Mouse (Mus musculus): ENCODE measurements around the gene Klhdc7a.
"Not testable (repeated sequence)": the region's sequence is repeated elsewhere in the genome, so short reads cannot be mapped to it uniquely, and the experiment has no call there.

Klhdc7a gene

GRCm38 (mm10) chr4:139967922-139968321 lies at the start of gene Klhdc7a:
Klhdc7a (minus strand) TSS chr4:139968026.
- DNase-seq (ENCODE audit: low read depth), result no peak

GRCm38 (mm10) chr4:140015916-140016315 lies 48.1 kb upstream of the Klhdc7a start:
- no peak for DNase-seq (ENCODE audit: low read depth)

- DNase-seq (ENCODE audit: low read depth), result no peak
Observed at GRCm38 (mm10) chr4:140010728-140011470, 43.1 kb upstream of the Klhdc7a start.

- DNase-seq (ENCODE audit: low read depth), result no peak
Observed at GRCm38 (mm10) chr4:140004932-140005331, 37.1 kb upstream of the Klhdc7a start.

GRCm38 (mm10) chr4:140004170-140004569 lies 36.3 kb upstream of the Klhdc7a start:
- DNase-seq (ENCODE audit: low read depth), result no peak

GRCm38 (mm10) chr4:140002069-140002468 lies 34.2 kb upstream of the Klhdc7a start:
- DNase-seq (ENCODE audit: low read depth), result no peak

GRCm38 (mm10) chr4:140000911-140001310 lies 33.1 kb upstream of the Klhdc7a start:
- no peak for DNase-seq (ENCODE audit: low read depth)

- DNase-seq (ENCODE audit: low read depth), result no peak
Observed at GRCm38 (mm10) chr4:139999033-139999432, 31.2 kb upstream of the Klhdc7a start.

- DNase-seq (ENCODE audit: low read depth), result no peak
Observed at GRCm38 (mm10) chr4:139995659-139996058, 27.8 kb upstream of the Klhdc7a start.

- no peak for DNase-seq (ENCODE audit: low read depth)
Observed at GRCm38 (mm10) chr4:139993111-139993755, 25.4 kb upstream of the Klhdc7a start.

GRCm38 (mm10) chr4:139986913-139987312 lies 19.1 kb upstream of the Klhdc7a start:
- no peak for DNase-seq (ENCODE audit: low read depth)

GRCm38 (mm10) chr4:139978716-139979115 lies 10.9 kb upstream of the Klhdc7a start:
- DNase-seq (ENCODE audit: low read depth), result no peak

- no peak for DNase-seq (ENCODE audit: low read depth)
Observed at GRCm38 (mm10) chr4:139977308-139977781, 9.5 kb upstream of the Klhdc7a start.

- DNase-seq (ENCODE audit: low read depth), result no peak
Observed at GRCm38 (mm10) chr4:139974506-139974905, 6.7 kb upstream of the Klhdc7a start.

- no peak for DNase-seq (ENCODE audit: low read depth)
Observed at GRCm38 (mm10) chr4:139967475-139967891, 343 bp downstream of the Klhdc7a start.

GRCm38 (mm10) chr4:139966981-139967380 lies 845 bp downstream of the Klhdc7a start:
- DNase-seq (ENCODE audit: low read depth), result no peak

- DNase-seq (ENCODE audit: low read depth), result no peak
Observed at GRCm38 (mm10) chr4:139965596-139966185, 2.1 kb downstream of the Klhdc7a start.

GRCm38 (mm10) chr4:139964406-139964805 lies 3.4 kb downstream of the Klhdc7a start:
- no peak for DNase-seq (ENCODE audit: low read depth)

GRCm38 (mm10) chr4:139963911-139964310 lies 3.9 kb downstream of the Klhdc7a start:
- DNase-seq (ENCODE audit: low read depth), result no peak

- no peak for DNase-seq (ENCODE audit: low read depth)
Observed at GRCm38 (mm10) chr4:139963059-139963458, 4.8 kb downstream of the Klhdc7a start.

GRCm38 (mm10) chr4:139961816-139962215 lies 6.0 kb downstream of the Klhdc7a start:
- DNase-seq (ENCODE audit: low read depth), result no peak

GRCm38 (mm10) chr4:139961329-139961728 lies 6.5 kb downstream of the Klhdc7a start:
- not testable (repeated sequence) for DNase-seq (ENCODE audit: low read depth)

GRCm38 (mm10) chr4:139960724-139961315 lies 7.0 kb downstream of the Klhdc7a start:
- DNase-seq (ENCODE audit: low read depth), result no peak
